ENCODE assay signal across 8 mouse cellular contexts in the genomic region with DNA sequence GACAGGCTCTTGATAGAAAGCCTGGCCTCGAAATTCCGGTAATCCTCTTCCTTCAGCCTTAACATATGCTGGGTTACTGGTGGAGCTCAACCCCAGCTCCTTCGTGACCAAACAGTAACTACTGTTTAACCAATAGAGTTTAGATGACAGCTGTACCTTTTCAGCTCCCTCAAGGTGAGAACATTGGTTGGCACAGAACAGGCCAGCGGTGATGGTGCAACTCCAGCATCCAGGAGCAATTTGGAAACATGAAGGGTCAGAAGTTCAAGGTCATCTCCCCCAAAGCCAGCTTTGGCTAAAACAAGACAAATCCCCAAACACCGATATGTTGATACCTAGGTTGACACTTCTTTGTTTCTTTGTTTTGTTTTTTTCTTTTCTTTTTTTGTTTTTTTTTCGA. TPM values are rescaled to one million over a fixed set of nuclear protein-coding genes. Genes with fewer than 3 reads are reported as not detected.
DNase-seq lines count a peak whose midpoint lies in the region; ATAC-seq and TF ChIP-seq lines count a peak whose summit lies in the region.

No protein-coding gene starts in this region.

- TF ChIP-seq CTCF in left cerebral cortex, adult 2 months (IDR thresholded peaks at IDR 0.05): no peak

- no peak for ATAC-seq in embryonic facial prominence, embryonic 12.5 days (ENCODE audit: insufficient number of reproducible peaks, insufficient read depth, low FRiP score, low TSS enrichment)
- no peak for ATAC-seq in intestine, embryonic 14.5 days (replicated peaks; ENCODE audit: low FRiP score, low TSS enrichment, low read depth)
- ATAC-seq in frontal cortex, adult (ENCODE audit: low TSS enrichment): no peak

- no peaks in the 10 kb centered on the region for H3K36me3 ChIP-seq in embryonic facial prominence, embryonic 12.5 days
- H3K36me3 ChIP-seq in intestine, embryonic 14.5 days (ENCODE audit: control insufficient read depth, insufficient read depth, low read length): no peaks in the 10 kb centered on the region
- H3K36me3 ChIP-seq in myocyte (ENCODE audit: control insufficient read depth, insufficient read depth): no peaks in the 10 kb centered on the region

- no peak for TF ChIP-seq POLR2A in myocyte (IDR thresholded peaks at IDR 0.05; ENCODE audit: insufficient read length, low read depth)

- no peak for DNase-seq in left cerebral cortex, adult 2 months (ENCODE audit: extremely low spot score in 1 of 2, low spot score in 2 of 2)
- no peak for DNase-seq in left cerebral cortex, postnatal 25 days (ENCODE audit: low spot score in 2 of 2)
- no peak for DNase-seq in intestine, embryonic 14.5 days (ENCODE audit: low spot score)
- no peak for DNase-seq in retina, postnatal 1 day
- no peak for DNase-seq in thymus, postnatal 25 days

- H3ac ChIP-seq in myocyte (ENCODE audit: control insufficient read depth, insufficient read length): peak overlapping the region; percentile 71

- H3K4me3 ChIP-seq in left cerebral cortex, adult 2 months: peak overlapping the region; percentile 71
- peak overlapping the region; percentile 64 for H3K4me3 ChIP-seq in embryonic facial prominence, embryonic 12.5 days
- H3K4me3 ChIP-seq in intestine, embryonic 14.5 days (ENCODE audit: low read depth, low read length): peak overlapping the region; percentile 68
- peak overlapping the region; percentile 39 for H3K4me3 ChIP-seq in myocyte

- H3K9ac ChIP-seq in embryonic facial prominence, embryonic 12.5 days: peak overlapping the region; percentile 70
- peak overlapping the region; percentile 61 for H3K9ac ChIP-seq in intestine, embryonic 14.5 days (ENCODE audit: low read length)

- peak overlapping the region; percentile 64 for H3K4me2 ChIP-seq in embryonic facial prominence, embryonic 12.5 days (replicated peaks)
- peak overlapping the region; percentile 64 for H3K4me2 ChIP-seq in intestine, embryonic 14.5 days (ENCODE audit: low read length)
- peak overlapping the region; percentile 79 for H3K4me2 ChIP-seq in myocyte (ENCODE audit: low read depth)

- peaks cover 30% of the 10 kb centered on the region for H3K4me1 ChIP-seq in embryonic facial prominence, embryonic 12.5 days
- peaks cover 14% of the 10 kb centered on the region for H3K4me1 ChIP-seq in intestine, embryonic 14.5 days (replicated peaks; ENCODE audit: control insufficient read depth, insufficient read depth, low read length)

- H3K79me2 ChIP-seq in myocyte (ENCODE audit: control insufficient read depth, insufficient read depth): no peaks in the 10 kb centered on the region

- H3K9me3 ChIP-seq in embryonic facial prominence, embryonic 12.5 days: no peaks in the 10 kb centered on the region
- no peaks in the 10 kb centered on the region for H3K9me3 ChIP-seq in intestine, embryonic 14.5 days (ENCODE audit: control insufficient read depth, low read length)

- WGBS in embryonic facial prominence, embryonic 12.5 days: 59% methylated on average over 6 of the region's 6 CpGs
- WGBS in intestine, embryonic 14.5 days: 62% methylated on average over 6 of the region's 6 CpGs

- H3K27me3 ChIP-seq in embryonic facial prominence, embryonic 12.5 days: peaks cover 21% of the 10 kb centered on the region
- H3K27me3 ChIP-seq in intestine, embryonic 14.5 days (replicated peaks; ENCODE audit: control insufficient read depth, insufficient read depth, low read length): peaks cover 3% of the 10 kb centered on the region; the same call in 1 of the 2 replicates
- H3K27me3 ChIP-seq in myocyte (ENCODE audit: control insufficient read depth, insufficient read depth, insufficient read length): no peaks in the 10 kb centered on the region

- intact Hi-C loops in left cerebral cortex, adult 2 months (cut with DNase I): loop anchor here (5.0 kb wide), 1 partner anchor 241 kb away; the partner anchor contains the start of genes Cep95 and Ddx5
- intact Hi-C loops in left cerebral cortex, postnatal 25 days (cut with DNase I): no loop called here

- no peak overlapping the region; the same call in 1 of the 2 replicates for H3K27ac ChIP-seq in left cerebral cortex, adult 2 months
- H3K27ac ChIP-seq in embryonic facial prominence, embryonic 12.5 days: no peak overlapping the region
- H3K27ac ChIP-seq in intestine, embryonic 14.5 days (ENCODE audit: low read depth): no peak overlapping the region

TF ChIP-seq in myocyte, 11 proteins besides CTCF, POLR2A, EP300 and RAD21:
- TF ChIP-seq USF1 (IDR thresholded peaks at IDR 0.05; ENCODE audit: low read depth) (no peak), CEBPB (IDR thresholded peaks at IDR 0.05; ENCODE audit: insufficient read depth, poor library complexity, severe bottlenecking) (no peak), E2F4 (IDR thresholded peaks at IDR 0.05; ENCODE audit: insufficient read depth) (no peak), POLR2AphosphoS2 (IDR thresholded peaks at IDR 0.05; ENCODE audit: insufficient read length, low read depth) (no peak), TCF3 (IDR thresholded peaks at IDR 0.05; ENCODE audit: insufficient read length, low read depth) (no peak), SRF (IDR thresholded peaks at IDR 0.05; ENCODE audit: control insufficient read depth, insufficient read length, low read depth) (no peak), MYOD1 (IDR thresholded peaks at IDR 0.05; ENCODE audit: control insufficient read depth in 1 of 3, insufficient read length in 2 of 3, low read depth in 2 of 3) (no peak), TCF12 (IDR thresholded peaks at IDR 0.05; ENCODE audit: insufficient read depth, poor library complexity, severe bottlenecking) (no peak), MAX (IDR thresholded peaks at IDR 0.05; ENCODE audit: low read depth) (no peak), MYOG (IDR thresholded peaks at IDR 0.05; ENCODE audit: control insufficient read depth in 1 of 3, insufficient read depth in 1 of 3, insufficient read length in 2 of 3, low read depth in 2 of 3) (no peak), REST (IDR thresholded peaks at IDR 0.05; ENCODE audit: insufficient read depth, insufficient read length) (no peak)
TF ChIP-seq in myocyte: peak in this region for 0.

RNA-seq across cellular contexts. Expression of gene 1810010H24Rik, which starts 3.3 kb away (rescaled TPM):
- 1 to 10 TPM; 2.7 to 3.3 TPM for total RNA-seq in left cerebral cortex, adult 2 months (2021)
- 1 to 10 TPM; 2.9 to 4.6 TPM for total RNA-seq in left cerebral cortex, postnatal 25 days (2021)
- polyA plus RNA-seq in embryonic facial prominence, embryonic 12.5 days (2016; fragmentation: Nextera tagmentation; extraction: Ambion mirVana): 1.6 and 2.3 TPM in 2 replicates
- 1.8 and 2.9 TPM in 2 replicates for polyA plus RNA-seq in intestine, embryonic 14.5 days (2014; fragmentation: Nextera tagmentation; extraction: Ambion mirVana)
- 2.5 TPM for polyA plus RNA-seq in myocyte (2012; fragmentation: generic; extraction: Trizol)

RNA-seq across cellular contexts. Expression of gene Kpna2, which starts 29.4 kb away (rescaled TPM):
- 10 to 100 TPM; 20.6 to 31.7 TPM for total RNA-seq in left cerebral cortex, adult 2 months (2021)
- 10 to 100 TPM; 23.7 to 29.3 TPM for total RNA-seq in left cerebral cortex, postnatal 25 days (2021)
- polyA plus RNA-seq in embryonic facial prominence, embryonic 12.5 days (2016; fragmentation: Nextera tagmentation; extraction: Ambion mirVana): 417 and 444 TPM in 2 replicates
- polyA plus RNA-seq in intestine, embryonic 14.5 days (2014; fragmentation: Nextera tagmentation; extraction: Ambion mirVana): 416 and 452 TPM in 2 replicates
- 32.8 TPM for polyA plus RNA-seq in myocyte (2012; fragmentation: generic; extraction: Trizol)

Comparison
In these comparisons a context has a peak if more than half of its experiments do, and no peak if none do; other contexts are left out.
1. RNA of gene Kpna2, which starts 29.4 kb away (polyA plus RNA-seq): 417 to 444 TPM in embryonic facial prominence, embryonic 12.5 days and 416 to 452 TPM in intestine, embryonic 14.5 days; 32.8 TPM in myocyte (single experiment); every median in the first group is over 10 times any median in the second.
2. Peak in every context shown above with its lines, with median percentiles within 50 percentile points of each other: H3K4me3 ChIP-seq and H3K4me2 ChIP-seq.